Mouse (Mus musculus): ENCODE results near the gene Cdipt. TPM values are rescaled to one million over a fixed set of nuclear protein-coding genes. Genes with fewer than 3 reads are reported as not detected.

The Cdipt gene
- polyA plus RNA-seq, 1 experiment from 2014 or later: 140 TPM

DNA sequence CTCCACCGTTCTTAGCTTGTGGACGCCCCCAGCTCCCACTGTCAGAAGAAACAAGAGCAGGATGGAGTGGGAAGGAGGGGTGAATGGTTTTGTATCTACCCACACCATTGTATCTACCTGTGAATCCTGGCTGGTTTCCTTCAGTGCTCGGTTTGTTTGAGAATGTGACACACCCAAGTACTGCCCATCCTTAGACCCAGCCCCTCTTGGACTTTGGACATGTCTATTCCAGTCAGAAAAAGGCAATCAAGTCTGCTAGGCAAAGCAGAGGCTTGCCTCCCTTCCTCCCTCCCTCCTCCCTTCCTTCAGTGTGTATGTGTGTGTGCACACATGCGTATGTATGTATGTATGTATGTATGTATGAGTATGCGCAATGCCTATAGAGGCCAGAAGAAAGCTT, 27.9 kb downstream of the Cdipt start:
- no peak for ATAC-seq (ENCODE audit: low FRiP score, low read depth)
- Histone ChIP-seq H3K4me1 (replicated peaks) (no peaks in the 10 kb centered on the region), H3K27ac (replicated peaks) (no peak overlapping the region), H3K9me3 (no peaks in the 10 kb centered on the region), H3K27me3 (no peaks in the 10 kb centered on the region), H3K4me2 (no peak overlapping the region), H3K36me3 (no peaks in the 10 kb centered on the region), H3K4me3 (no peak overlapping the region), H3K9ac (no peak overlapping the region)
- WGBS: 89% methylated on average over 5 of the region's 5 CpGs

DNA sequence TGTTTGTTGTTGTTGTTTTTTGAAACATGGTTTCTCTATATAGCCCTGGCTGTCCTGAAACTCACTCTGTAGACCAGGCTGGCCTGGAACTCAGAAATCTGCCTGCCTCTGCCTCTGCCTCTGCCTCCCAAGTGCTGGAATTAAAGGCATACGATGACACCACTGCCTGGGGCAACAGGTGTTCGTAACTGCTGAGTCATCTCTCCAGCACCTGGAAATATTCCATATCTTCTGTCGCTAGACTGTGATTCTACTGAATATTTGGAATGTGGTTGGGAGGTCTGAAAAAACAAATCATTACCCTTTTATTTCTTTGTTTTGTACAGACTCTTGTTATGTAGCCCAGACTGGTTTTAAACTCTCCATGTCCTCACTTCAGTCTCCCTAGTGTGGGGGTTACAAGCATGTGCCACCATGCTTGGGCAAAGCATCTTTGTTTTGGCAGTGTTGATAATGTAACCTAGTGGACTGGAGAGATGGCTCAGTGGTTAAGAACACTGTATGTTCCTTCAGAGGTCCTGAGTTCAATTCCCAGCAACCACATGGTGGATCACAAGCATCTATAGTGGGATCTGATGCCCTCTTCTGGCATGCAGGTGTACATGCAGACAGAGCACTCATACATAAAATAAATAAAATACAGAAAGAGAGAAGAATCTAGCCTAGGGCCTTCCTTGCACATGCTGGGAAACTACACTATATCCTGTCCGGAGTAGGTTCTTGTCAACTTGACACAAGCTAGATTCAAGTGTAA, 28.6 kb downstream of the Cdipt start:
- H3K27me3 ChIP-seq: no peaks in the 10 kb centered on the region
- H3K4me2 ChIP-seq: no peak overlapping the region
- WGBS: 86% methylated on average over 4 of the region's 4 CpGs
- ATAC-seq (ENCODE audit: low FRiP score, low read depth): no peak
- H3K36me3 ChIP-seq: no peaks in the 10 kb centered on the region
- H3K4me1 ChIP-seq (replicated peaks): no peaks in the 10 kb centered on the region
- H3K4me3 ChIP-seq: no peak overlapping the region
- H3K9ac ChIP-seq: no peak overlapping the region
- no peaks in the 10 kb centered on the region for H3K9me3 ChIP-seq
- no peak overlapping the region for H3K27ac ChIP-seq (replicated peaks)

DNA sequence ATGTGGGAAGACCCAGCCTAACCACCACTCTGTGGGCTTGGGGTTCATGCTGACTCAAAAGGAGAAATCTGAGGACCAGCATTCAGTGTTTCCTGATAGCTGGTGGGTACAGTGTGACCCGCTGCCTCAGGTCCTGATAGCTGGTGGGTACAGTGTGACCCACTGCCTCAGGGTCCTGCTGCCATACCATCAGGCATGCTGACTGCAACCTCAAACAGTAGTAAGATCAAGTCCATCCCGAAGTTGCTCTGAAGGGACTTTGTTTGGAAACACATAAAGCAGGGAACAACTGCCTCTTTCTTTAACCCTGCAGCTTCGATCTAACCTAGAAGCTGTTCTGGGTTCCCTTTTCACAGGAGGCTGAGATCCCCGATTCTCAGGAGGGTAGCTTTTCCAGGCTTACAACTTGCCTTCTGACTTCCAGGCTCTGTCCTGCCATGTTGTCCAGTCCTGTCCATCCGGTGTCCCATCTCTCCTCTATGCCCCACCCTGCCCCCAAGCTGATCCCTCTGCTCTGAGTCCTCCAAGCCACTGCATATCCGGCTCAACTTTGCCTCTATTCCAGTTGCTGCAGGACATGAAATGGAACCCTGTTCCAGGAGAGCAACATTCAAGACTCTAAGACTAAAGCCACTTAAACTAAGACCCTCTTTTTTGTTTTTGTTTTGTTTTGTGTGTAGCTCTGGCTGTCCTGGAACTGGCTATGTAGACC, 31.8 kb downstream of the Cdipt start:
- WGBS: 88% methylated on average over 6 of the region's 6 CpGs
- H3K27me3 ChIP-seq: no peaks in the 10 kb centered on the region
- no peaks in the 10 kb centered on the region for H3K9me3 ChIP-seq
- no peak overlapping the region for H3K4me3 ChIP-seq
- ATAC-seq (ENCODE audit: low FRiP score, low read depth): no peak
- 0 out of 2 replicates have a peak, but pooled peaks cover 2% of the 10 kb centered on the region for H3K36me3 ChIP-seq
- H3K27ac ChIP-seq (replicated peaks): no peak overlapping the region
- no peak overlapping the region for H3K9ac ChIP-seq
- H3K4me2 ChIP-seq: no peak overlapping the region
- H3K4me1 ChIP-seq (replicated peaks): no peaks in the 10 kb centered on the region

DNA sequence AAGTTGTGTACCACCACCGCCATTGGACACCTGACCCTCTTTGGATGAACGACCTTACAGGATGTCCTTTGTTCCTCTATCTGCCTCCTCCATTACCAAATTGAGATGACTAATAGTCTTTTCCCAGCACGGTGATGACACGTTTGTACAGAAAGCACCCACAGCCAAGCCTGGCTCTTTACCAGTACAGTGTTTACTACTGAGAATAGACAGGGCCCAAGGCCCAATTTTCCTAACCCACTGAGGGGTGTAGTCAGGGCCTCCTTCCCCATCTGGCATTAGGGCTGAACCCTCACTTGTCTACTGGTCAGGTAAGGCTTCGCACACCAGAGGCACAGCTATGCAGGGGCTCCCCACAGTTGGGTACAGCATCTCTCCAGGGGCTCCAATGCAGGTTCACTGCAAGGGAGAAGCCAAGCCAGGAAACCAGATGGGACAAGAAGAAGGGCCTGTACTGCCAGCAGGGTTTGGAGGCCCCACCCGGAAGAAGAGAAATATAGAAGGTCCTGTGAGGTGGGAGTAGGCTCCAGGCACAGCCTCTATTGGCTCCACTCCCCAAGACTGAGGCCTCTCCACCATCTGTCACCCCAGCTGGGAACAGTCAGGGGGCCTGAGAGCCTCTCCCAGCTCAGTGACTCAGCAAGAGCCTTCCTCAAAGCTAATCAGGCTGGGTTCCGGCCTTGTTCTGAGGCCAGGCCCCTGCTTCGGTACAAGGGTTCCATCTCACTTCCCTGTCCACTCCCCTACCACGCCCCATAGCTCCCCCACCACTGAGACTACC, 32.7 kb downstream of the Cdipt start:
- no peaks in the 10 kb centered on the region for H3K27me3 ChIP-seq
- peaks cover 6% of the 10 kb centered on the region; the same call in 1 of the 2 replicates for H3K36me3 ChIP-seq
- H3K9ac ChIP-seq: no peak overlapping the region
- H3K4me1 ChIP-seq (replicated peaks): no peaks in the 10 kb centered on the region
- 57% methylated on average over 9 of the region's 9 CpGs for WGBS
- ATAC-seq (ENCODE audit: low FRiP score, low read depth): peak; percentile 72
- no peaks in the 10 kb centered on the region for H3K9me3 ChIP-seq
- H3K27ac ChIP-seq (replicated peaks): peak overlapping the region; percentile 23; the same call in 1 of the 2 replicates
- no peak overlapping the region for H3K4me3 ChIP-seq
- H3K4me2 ChIP-seq: no peak overlapping the region

DNA sequence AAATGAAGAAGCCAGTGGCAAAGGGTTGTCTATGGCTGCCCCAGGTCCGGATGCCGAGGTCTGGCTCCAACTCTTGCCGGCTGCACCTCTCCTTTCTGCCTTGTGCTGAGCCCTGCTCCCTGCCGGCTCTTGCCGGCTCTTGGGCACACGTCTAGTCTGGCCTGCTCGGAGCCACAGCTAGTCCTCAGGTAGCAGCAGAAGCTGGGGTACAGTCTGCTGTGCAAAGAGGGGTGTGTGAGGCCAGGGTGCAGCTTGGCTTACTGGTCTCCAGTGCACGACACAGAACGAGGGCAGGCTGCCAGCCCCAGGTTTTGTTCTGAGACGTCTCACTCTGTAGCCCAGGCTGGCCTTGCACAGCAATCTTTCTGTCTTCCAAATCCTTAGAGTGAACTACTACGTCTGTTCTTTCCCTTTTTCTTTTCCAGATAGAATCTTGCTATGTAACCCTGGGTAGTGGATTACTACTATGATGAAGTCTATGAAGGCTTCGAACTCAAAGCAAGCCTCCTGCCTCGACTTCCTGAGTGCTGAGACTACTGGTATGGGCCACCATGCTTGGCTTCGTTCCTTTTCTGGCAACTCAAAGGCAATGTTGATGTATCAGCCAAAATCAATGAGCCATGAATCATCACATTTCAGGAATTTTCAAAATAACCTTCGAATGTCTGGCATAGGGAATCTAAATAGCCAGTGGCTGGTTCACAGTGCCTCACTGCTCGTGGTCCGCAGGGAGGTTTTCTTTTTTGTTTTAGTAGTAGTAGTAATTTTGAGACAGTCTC, 33.8 kb downstream of the Cdipt start:
- H3K9ac ChIP-seq: no peak overlapping the region
- no peak overlapping the region for H3K4me2 ChIP-seq
- H3K27ac ChIP-seq (replicated peaks): no peak overlapping the region
- no peak for ATAC-seq (ENCODE audit: low FRiP score, low read depth)
- peaks cover 7% of the 10 kb centered on the region for H3K4me1 ChIP-seq (replicated peaks)
- 86% methylated on average over 17 of the region's 17 CpGs for WGBS
- H3K27me3 ChIP-seq: no peaks in the 10 kb centered on the region
- no peak overlapping the region for H3K4me3 ChIP-seq
- no peaks in the 10 kb centered on the region for H3K9me3 ChIP-seq
- peaks cover 17% of the 10 kb centered on the region for H3K36me3 ChIP-seq

DNA sequence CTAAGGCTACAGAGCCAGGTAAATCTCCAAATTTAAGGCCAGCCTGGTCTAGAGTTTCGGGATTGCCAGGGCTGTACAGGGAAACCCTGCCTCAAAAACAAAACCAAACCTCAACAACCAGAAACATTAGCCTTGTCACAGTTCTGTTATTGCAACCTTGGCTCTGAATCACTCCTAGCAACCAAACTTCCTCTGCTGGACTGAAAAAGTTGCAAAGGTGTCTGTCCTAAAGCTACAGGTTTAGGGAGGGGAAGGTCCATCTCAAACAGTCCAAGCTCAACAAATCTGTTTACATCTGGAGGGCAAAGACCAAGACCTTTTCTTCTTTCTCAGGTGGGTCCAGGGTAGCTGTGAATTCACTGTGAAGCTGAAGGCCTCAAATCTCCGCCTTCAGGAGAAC, 35.3 kb downstream of the Cdipt start:
- no peak for ATAC-seq (ENCODE audit: low FRiP score, low read depth)
- 98% methylated on average over 2 of the region's 2 CpGs for WGBS
- H3K4me3 ChIP-seq: no peak overlapping the region
- peaks cover 22% of the 10 kb centered on the region for H3K4me1 ChIP-seq (replicated peaks)
- peaks cover 27% of the 10 kb centered on the region for H3K36me3 ChIP-seq
- no peak overlapping the region for H3K4me2 ChIP-seq
- no peak overlapping the region for H3K9ac ChIP-seq
- H3K27me3 ChIP-seq: no peaks in the 10 kb centered on the region
- no peak overlapping the region for H3K27ac ChIP-seq (replicated peaks)
- H3K9me3 ChIP-seq: no peaks in the 10 kb centered on the region

DNA sequence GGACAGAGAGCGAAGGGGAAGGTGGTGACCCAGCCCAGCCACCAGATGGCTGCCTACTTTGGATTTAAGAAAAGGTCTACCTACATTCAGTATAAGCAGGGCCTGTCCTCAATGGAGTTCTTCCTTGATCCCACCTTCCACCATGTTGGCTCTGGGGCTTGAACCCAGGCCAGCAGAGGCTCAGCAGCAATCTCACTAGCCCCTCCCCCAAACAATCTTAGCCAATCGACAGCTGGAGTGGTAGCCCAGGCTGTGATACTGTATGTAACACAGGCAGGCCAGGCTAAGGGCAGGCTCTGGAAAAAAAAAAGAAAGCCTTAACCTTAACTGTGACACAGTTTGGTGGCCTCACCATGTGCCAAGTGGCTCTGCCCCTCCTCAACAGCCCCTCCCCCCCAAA, 36.0 kb downstream of the Cdipt start:
- 80% methylated on average over 2 of the region's 2 CpGs for WGBS
- no peak overlapping the region for H3K4me2 ChIP-seq
- peaks cover 25% of the 10 kb centered on the region for H3K4me1 ChIP-seq (replicated peaks)
- H3K27me3 ChIP-seq: no peaks in the 10 kb centered on the region
- H3K4me3 ChIP-seq: no peak overlapping the region
- no peaks in the 10 kb centered on the region for H3K9me3 ChIP-seq
- H3K9ac ChIP-seq: no peak overlapping the region
- H3K36me3 ChIP-seq: peaks cover 27% of the 10 kb centered on the region
- no peak for ATAC-seq (ENCODE audit: low FRiP score, low read depth)
- H3K27ac ChIP-seq (replicated peaks): no peak overlapping the region

DNA sequence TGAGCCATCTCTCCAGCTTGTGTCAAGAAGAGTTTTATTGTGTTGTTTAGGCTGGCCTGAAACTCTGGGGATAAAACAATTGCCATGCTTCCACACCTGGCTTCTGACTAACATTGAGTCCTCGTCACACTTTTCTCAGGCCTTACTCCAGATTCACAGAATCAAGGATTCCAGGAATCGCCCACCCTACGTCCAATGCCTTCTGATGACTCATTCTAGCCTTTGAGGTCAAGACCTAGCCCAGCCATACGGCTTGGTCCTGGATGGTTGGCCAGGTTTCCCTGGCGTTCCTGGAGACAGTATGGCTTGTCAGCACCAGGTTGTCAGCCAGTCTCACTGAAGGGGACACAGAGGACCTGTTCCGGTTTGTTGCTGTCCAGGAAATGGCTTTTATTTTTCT, 36.7 kb downstream of the Cdipt start:
- WGBS: 87% methylated on average over 6 of the region's 6 CpGs
- H3K9me3 ChIP-seq: no peaks in the 10 kb centered on the region
- H3K27ac ChIP-seq (replicated peaks): no peak overlapping the region
- H3K27me3 ChIP-seq: no peaks in the 10 kb centered on the region
- no peak overlapping the region for H3K4me3 ChIP-seq
- no peak overlapping the region for H3K4me2 ChIP-seq
- H3K36me3 ChIP-seq: peaks cover 27% of the 10 kb centered on the region
- no peak for ATAC-seq (ENCODE audit: low FRiP score, low read depth)
- peaks cover 25% of the 10 kb centered on the region for H3K4me1 ChIP-seq (replicated peaks)
- no peak overlapping the region for H3K9ac ChIP-seq

DNA sequence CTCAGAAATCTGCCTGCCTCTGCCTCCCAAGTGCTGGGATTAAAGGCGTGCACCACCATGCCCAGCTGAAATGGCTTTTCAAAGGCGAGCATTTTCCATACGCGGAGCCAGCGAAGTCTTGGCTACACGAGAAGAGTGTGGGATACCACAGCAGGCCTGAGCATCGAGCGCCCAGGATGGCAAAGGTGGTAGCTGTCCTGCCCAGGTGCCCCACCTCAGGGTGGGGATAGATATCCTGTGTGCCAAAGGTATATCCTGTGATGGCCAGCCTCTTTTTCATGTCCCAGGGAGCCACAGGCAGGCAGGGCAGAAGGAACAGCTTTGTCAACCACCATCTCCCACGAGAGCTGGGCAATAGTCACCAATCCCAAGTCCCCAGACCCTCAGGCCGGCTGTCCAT, 37.1 kb downstream of the Cdipt start:
- H3K9ac ChIP-seq: no peak overlapping the region
- H3K36me3 ChIP-seq: peaks cover 27% of the 10 kb centered on the region
- H3K4me3 ChIP-seq: no peak overlapping the region
- no peaks in the 10 kb centered on the region for H3K27me3 ChIP-seq
- H3K4me1 ChIP-seq (replicated peaks): peaks cover 29% of the 10 kb centered on the region
- WGBS: 98% methylated on average over 10 of the region's 10 CpGs
- no peak overlapping the region for H3K27ac ChIP-seq (replicated peaks)
- no peaks in the 10 kb centered on the region for H3K9me3 ChIP-seq
- H3K4me2 ChIP-seq: no peak overlapping the region
- no peak for ATAC-seq (ENCODE audit: low FRiP score, low read depth)

DNA sequence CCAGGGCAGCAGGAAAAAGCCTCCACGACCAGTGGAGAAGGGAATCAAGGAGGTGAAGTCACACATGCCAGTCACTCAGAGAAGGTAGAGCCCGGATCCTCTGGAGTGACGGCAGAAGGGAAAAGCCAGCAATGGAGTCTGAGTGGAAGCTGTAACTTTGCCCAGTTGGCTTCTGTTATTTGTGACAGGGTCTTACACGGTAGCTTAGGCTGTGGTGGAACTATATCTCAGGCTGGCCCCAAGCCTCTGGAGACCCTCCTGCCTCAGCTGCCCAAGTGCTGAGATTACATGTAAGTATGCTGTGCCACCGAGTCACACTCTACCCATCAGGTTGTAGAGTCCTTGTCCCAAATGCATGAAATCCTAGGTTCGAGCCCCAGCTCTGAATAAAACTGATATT, 37.7 kb downstream of the Cdipt start:
- Histone ChIP-seq H3K4me2 (no peak overlapping the region), H3K4me1 (replicated peaks) (peaks cover 35% of the 10 kb centered on the region), H3K36me3 (peaks cover 27% of the 10 kb centered on the region), H3K4me3 (no peak overlapping the region), H3K9me3 (no peaks in the 10 kb centered on the region), H3K27ac (replicated peaks) (no peak overlapping the region), H3K9ac (no peak overlapping the region), H3K27me3 (no peaks in the 10 kb centered on the region)
- WGBS: 95% methylated on average over 6 of the region's 6 CpGs
- no peak for ATAC-seq (ENCODE audit: low FRiP score, low read depth)

DNA sequence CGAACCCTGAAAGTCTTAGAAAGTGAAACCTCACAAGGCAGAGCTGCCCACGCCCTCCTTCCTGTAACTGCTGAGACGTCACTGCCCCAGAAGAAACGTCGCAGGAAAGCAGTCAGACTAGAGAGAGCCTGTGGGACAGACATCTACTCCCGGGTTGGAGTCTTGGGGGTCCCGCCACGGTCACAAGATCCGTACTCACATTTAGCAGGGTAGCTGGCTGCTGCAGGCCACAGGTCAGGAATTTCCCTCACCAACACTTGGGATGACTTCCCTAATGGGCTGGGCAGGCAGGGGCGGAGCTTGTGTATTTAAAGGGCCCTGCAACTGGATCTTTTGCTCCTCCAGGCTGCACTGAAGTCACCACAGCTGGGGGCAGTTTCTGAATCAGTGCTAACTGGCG, 38.6 kb downstream of the Cdipt start, which contains the start of gene Mvp:
Gene Mvp, minus strand, starts transcription at position 302 of the 400 bp plus-strand sequence.
- WGBS: 70% methylated on average over 11 of the region's 11 CpGs
- Histone ChIP-seq H3K4me1 (replicated peaks) (peaks cover 44% of the 10 kb centered on the region), H3K9ac (peak within 1 kb of the TSS; percentile 18), H3K4me2 (peak within 1 kb of the TSS; percentile 84), H3K36me3 (peaks cover 27% of the 10 kb centered on the region), H3K27me3 (no peaks in the 10 kb centered on the region), H3K4me3 (peak within 1 kb of the TSS; percentile 66), H3K27ac (replicated peaks) (no peak within 1 kb of the TSS), H3K9me3 (no peaks in the 10 kb centered on the region)
- ATAC-seq (ENCODE audit: low FRiP score, low read depth): no peak
